Mouse (Mus musculus) brain, embryonic 14.5 days (tissue): ENCODE data around the gene Gm21969.

Experiments used
- CTCF ChIP-seq: fragments of 200-500 bp; IDR thresholded peaks from 2 replicates; pipeline ENCODE4 v1.5.1; 2012; ENCODE audit warnings: inconsistent platforms, mild to moderate bottlenecking, moderate library complexity, borderline replicate concordance; ENCODE audit not compliant: insufficient read depth, insufficient read length; ENCODE audit errors: extremely low read depth
- POLR2A ChIP-seq: fragments of 200-500 bp; IDR thresholded peaks from 2 replicates; pipeline ENCODE4 v1.6.1; 2012; ENCODE audit warnings: mild to moderate bottlenecking, inconsistent platforms, borderline replicate concordance; ENCODE audit not compliant: poor library complexity, insufficient read depth, insufficient read length, severe bottlenecking; ENCODE audit errors: extremely low read depth

DNA sequence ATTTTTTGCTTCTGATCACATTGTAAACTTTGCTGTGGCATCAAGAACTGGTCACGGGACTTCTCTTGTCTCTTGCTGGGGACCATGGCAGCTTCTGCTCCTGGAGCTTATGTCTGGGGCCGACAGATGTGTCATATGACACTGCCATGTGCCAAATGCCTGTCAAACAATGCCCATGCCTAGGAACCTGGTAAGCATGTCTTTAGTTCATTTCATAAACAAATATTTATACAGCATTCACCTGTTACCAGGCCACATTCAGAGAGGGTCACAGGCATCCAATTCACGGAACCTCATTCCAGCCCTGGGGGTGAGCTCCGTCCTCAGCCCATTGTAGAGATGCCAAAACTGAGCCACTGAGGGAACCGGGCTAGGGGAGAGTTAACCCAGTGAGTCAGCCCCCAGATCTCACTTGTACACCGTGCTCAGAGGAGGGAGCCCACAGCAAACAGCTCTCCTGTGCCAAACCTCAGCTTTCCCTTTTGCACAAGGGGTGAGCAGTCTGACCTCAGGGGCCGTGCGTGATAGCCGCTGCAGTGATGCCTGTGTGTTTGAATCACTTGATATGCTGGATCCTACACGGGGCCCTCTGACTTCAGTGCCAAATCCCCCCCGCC lies 19.2 kb upstream of the Gm21969 start:
- no peak for TF ChIP-seq POLR2A
- no peak for TF ChIP-seq CTCF
